Mouse (Mus musculus): Measurements from ENCODE around the gene Gm31571. TPM values are rescaled to one million over a fixed set of nuclear protein-coding genes. Genes with fewer than 3 reads are reported as not detected.

The Gm31571 gene
- polyA plus RNA-seq (2012), result not detected in 2 replicates

GRCm38 (mm10) chrY:22051253-22051652 is at the start of gene Gm31571:
TSS of gene Gm31571 (minus strand) at chrY:22051353.

